Mouse (Mus musculus): ENCODE results near the gene Ddx4. TPM values are rescaled to one million over a fixed set of nuclear protein-coding genes. Genes with fewer than 3 reads are reported as not detected.

The Ddx4 gene
- polyA plus RNA-seq, 1 experiment: not detected

DNA sequence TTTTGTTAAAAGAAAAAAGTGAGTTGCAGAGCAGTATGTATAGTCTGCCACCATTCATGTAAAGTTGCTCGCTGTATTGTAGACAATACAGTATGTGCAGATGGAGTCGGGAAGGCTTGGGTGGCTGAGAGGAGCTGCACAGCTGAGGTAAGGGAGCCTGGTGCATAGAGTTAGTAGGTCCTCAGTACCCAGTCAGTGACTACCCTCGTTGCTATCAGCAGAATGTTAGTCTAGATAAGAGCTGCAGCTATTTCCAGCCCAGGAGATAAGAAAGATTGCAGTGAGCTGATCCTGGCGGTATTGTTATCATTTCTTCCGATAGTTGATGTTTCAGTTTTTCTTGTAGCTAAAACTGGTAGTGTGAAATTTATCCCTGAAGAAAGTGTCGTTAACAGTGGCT, 20.5 kb upstream of the Ddx4 start:
- no peak overlapping the region for H3K4me3 ChIP-seq (replicated peaks; ENCODE audit: extremely low read depth, low read depth, low read length)
- no peak for TF ChIP-seq POLR2A (IDR thresholded peaks at IDR 0.05; ENCODE audit: borderline replicate concordance, extremely low read depth, low read depth, low read length)
- TF ChIP-seq CTCF (IDR thresholded peaks at IDR 0.05; ENCODE audit: insufficient read depth, low read length): no peak
- no peaks in the 10 kb centered on the region for H3K4me1 ChIP-seq (ENCODE audit: control insufficient read depth, insufficient read depth, low read length)
- 59% methylated on average over 6 of the region's 6 CpGs for WGBS
- DNase-seq: no peak

DNA sequence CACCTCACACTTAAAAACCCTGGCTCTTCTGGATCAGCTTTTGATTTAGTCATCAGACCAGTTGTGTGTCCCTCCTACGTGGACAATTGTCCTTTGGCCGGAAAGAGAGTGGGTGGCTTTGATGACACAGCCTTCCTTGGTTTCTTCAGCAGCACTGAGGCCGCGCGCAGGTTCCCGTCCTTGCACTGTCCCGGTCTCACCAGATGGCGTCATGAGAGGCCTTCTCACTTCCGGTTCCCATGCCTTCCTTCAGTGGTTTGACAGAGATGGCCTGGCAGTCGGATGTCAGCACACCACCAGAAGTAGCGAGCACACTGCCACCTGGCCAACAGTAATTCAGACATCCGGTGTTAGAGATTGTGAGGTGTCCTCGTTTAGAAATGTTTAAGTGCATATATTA, 19.4 kb upstream of the Ddx4 start:
- H3K4me3 ChIP-seq (replicated peaks; ENCODE audit: extremely low read depth, low read depth, low read length): no peak overlapping the region
- no peaks in the 10 kb centered on the region for H3K4me1 ChIP-seq (ENCODE audit: control insufficient read depth, insufficient read depth, low read length)
- DNase-seq: no peak
- 64% methylated on average over 13 of the region's 13 CpGs for WGBS
- no peak for TF ChIP-seq POLR2A (IDR thresholded peaks at IDR 0.05; ENCODE audit: borderline replicate concordance, extremely low read depth, low read depth, low read length)
- 0 out of 2 replicates have a peak, but pooled peaks have one; percentile 12 for TF ChIP-seq CTCF (IDR thresholded peaks at IDR 0.05; ENCODE audit: insufficient read depth, low read length)

DNA sequence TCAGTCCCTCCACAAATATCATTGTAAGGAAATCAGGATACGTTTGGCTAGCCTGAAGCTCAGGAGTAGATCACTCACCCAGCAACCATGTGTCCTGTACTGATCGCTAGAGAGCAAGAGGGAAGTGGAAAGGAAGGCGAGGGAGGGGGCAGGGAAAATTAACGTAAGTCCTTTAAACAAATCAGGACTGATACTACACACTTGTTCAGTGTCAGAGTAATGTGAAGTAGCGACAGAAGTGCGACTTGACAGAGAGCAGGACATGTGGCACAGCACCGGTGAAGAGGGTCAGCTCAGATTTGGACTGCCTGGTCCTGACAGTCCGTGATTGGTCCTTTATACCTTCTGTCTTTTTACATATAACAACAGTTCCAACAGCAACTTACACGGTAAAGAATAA, 14.9 kb upstream of the Ddx4 start:
- Histone ChIP-seq H3K4me3 (replicated peaks; ENCODE audit: extremely low read depth, low read depth, low read length) (no peak overlapping the region), H3K4me1 (ENCODE audit: control insufficient read depth, insufficient read depth, low read length) (no peaks in the 10 kb centered on the region)
- WGBS: 54% methylated on average over 9 of the region's 9 CpGs
- no peak for DNase-seq
- no peak for TF ChIP-seq POLR2A (IDR thresholded peaks at IDR 0.05; ENCODE audit: borderline replicate concordance, extremely low read depth, low read depth, low read length)
- no peak for TF ChIP-seq CTCF (IDR thresholded peaks at IDR 0.05; ENCODE audit: insufficient read depth, low read length)

DNA sequence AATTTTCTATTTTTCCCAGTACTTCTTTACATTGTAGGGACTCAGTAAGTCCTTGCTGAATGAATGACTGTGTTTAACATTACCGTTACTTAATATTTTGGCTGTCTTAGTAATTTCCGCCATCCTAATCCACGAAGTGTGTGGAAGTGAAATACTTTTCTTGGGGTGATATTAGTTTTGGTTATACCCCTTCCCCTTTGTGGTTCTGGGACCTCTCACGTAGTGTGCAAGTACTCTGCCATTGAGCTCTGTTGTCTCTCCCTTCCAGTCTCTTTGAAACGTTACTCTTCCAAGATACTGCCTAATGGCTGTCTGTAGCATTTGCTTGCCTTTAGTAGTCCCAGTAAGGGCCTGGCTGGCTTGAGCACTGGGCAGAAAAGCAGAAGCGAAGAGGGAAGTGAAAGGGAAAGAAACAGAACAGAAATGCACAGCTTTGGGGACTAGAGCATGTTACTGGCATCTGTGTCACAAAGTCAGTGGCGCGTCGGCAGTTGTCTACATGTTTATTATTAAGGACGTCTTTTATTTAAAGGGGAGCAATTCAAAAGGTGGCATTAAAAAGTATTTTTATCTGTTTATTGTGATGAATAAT, 14.3 kb upstream of the Ddx4 start:
- H3K4me3 ChIP-seq (replicated peaks; ENCODE audit: extremely low read depth, low read depth, low read length): no peak overlapping the region
- no peaks in the 10 kb centered on the region for H3K4me1 ChIP-seq (ENCODE audit: control insufficient read depth, insufficient read depth, low read length)
- no peak for TF ChIP-seq CTCF (IDR thresholded peaks at IDR 0.05; ENCODE audit: insufficient read depth, low read length)
- TF ChIP-seq POLR2A (IDR thresholded peaks at IDR 0.05; ENCODE audit: borderline replicate concordance, extremely low read depth, low read depth, low read length): no peak
- DNase-seq: no peak
- WGBS: 80% methylated on average over 10 of the region's 10 CpGs

DNA sequence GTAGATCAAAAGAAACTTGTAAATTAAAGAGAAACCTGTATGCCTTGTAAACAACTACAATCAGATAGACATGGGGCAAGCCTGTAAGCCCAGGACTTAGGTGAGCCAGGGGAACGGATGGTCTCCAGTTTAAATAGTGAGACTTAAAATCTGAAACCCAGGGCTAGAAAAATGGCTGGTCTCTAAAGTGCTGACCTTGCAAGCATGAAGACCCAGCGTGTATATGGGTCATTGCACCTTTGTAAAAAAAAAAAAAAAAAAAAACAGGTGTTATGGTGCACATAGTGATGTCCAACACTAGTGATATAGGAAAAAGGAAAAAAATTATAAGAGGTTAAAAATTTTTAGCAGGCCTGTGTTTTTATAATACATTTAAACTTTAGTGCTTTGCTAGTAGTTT, 9.4 kb upstream of the Ddx4 start:
- TF ChIP-seq POLR2A (IDR thresholded peaks at IDR 0.05; ENCODE audit: borderline replicate concordance, extremely low read depth, low read depth, low read length) (no peak), CTCF (IDR thresholded peaks at IDR 0.05; ENCODE audit: insufficient read depth, low read length) (no peak)

DNA sequence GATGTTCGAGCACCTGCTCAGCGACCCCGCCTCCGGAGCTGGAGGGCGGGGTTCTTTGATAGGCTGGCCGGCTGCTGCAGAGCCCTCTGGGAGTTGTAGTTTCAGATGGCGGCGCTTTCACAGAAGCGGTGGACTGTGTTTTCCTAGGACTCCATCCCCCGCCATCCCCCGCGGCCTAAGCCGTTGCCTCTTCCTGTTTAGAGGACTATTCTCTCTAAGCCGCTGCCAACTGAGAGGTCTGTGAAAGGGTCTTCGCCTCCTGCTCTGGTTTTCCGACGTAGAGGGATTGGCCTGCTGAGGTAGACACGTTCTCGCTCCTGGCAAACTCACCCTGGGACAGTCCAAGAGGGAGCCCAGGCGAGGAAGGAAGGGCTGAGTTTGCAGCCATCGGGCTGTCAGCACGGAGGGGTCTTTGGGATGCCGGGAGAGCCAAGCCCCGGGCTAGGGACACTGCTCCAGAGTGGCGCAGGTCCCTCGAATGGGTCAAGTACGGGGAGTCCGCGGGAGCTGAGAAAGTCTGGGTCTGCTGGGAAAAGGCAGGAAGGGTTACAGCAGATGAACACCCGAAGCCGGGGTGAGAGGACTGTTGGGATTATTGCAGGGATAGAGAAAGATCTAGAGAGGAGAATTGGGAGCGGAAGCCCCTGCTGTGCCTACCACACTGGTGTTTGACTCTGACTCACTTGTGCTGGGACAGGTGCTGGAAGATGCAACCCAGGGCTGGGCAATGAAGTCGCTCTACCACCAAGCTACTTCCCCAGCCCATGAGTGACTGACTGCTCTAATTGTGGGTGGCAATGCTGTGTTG, 8.5 kb upstream of the Ddx4 start, which contains the start of gene Slc38a9:
Slc38a9 (plus strand) TSS at position 178 of the 808 bp plus-strand sequence.
- TF ChIP-seq CTCF (IDR thresholded peaks at IDR 0.05; ENCODE audit: insufficient read depth, low read length) (no peak), POLR2A (IDR thresholded peaks at IDR 0.05; ENCODE audit: borderline replicate concordance, extremely low read depth, low read depth, low read length) (peak; percentile 33; the same call in 1 of the 2 replicates)
- WGBS: 1% methylated on average over 33 of the region's 33 CpGs
- 0 out of 2 replicates have a peak, but pooled peaks cover 2% of the 10 kb centered on the region for H3K4me1 ChIP-seq (ENCODE audit: control insufficient read depth, insufficient read depth, low read length)
- DNase-seq: peak; percentile 86
- H3K4me3 ChIP-seq (replicated peaks; ENCODE audit: extremely low read depth, low read depth, low read length): peak within 1 kb of the TSS; percentile 75

More for the DNA sequence above, 9.4 kb upstream of the Ddx4 start:
- Histone ChIP-seq H3K4me3 (replicated peaks; ENCODE audit: extremely low read depth, low read depth, low read length) (no peak overlapping the region), H3K4me1 (ENCODE audit: control insufficient read depth, insufficient read depth, low read length) (0 out of 2 replicates have a peak, but pooled peaks cover 2% of the 10 kb centered on the region)
- WGBS: 77% methylated on average over 2 of the region's 2 CpGs
- DNase-seq: no peak

DNA sequence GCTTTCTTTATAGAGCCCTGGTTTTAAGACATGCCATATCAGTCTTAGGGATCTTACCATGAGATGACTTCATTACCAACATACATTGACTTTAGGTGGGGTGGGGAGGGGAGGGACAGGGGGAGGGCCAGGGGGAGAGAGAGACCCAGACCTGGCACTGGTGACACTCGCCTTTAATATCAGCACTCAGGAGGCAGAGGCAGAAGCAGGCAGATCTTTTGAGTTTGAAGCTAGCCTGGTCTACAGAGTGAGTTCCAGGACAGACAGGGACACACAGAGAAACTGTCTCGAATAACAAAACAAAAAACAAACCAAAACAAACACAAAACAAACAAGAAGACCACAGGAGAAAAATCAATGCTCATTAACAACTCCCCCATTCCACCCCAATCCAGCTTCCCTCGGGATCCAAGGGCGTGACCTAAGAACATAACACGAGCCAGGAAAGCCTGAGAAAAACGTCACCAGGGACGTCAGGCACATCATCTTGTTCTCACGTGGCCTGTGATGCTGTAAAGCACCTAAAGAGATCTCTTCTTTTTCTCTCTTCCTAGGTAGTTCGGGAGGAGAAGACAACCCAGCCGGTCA, 7.8 kb upstream of the Ddx4 start:
- DNase-seq: no peak
- TF ChIP-seq POLR2A (IDR thresholded peaks at IDR 0.05; ENCODE audit: borderline replicate concordance, extremely low read depth, low read depth, low read length): no peak
- no peak for TF ChIP-seq CTCF (IDR thresholded peaks at IDR 0.05; ENCODE audit: insufficient read depth, low read length)
- Histone ChIP-seq H3K4me3 (replicated peaks; ENCODE audit: extremely low read depth, low read depth, low read length) (peak overlapping the region; percentile 67), H3K4me1 (ENCODE audit: control insufficient read depth, insufficient read depth, low read length) (0 out of 2 replicates have a peak, but pooled peaks cover 2% of the 10 kb centered on the region)
- 1% methylated on average over 10 of the region's 10 CpGs for WGBS

DNA sequence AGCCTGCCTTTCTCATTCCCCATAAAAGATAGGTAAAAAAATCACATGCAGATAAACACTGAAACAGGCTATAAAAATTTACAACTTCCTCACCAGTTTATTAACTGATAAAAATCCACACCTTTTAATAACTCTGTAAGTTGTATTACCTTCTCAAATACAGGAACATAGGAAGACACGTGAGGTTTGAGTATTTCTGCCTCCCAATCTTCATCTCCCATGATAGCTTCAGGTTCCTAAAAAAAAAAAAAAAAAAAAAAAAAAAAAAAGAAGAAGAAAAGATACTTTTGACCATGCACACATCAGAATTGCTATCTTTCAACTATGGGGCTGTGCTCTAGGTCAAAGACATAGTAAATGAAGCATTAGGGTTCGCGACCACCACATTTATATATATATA, 1.1 kb downstream of the Ddx4 start:
- 93% methylated on average over 3 of the region's 3 CpGs for WGBS
- Histone ChIP-seq H3K4me3 (replicated peaks; ENCODE audit: extremely low read depth, low read depth, low read length) (no peak overlapping the region), H3K4me1 (ENCODE audit: control insufficient read depth, insufficient read depth, low read length) (no peaks in the 10 kb centered on the region)
- no peak for TF ChIP-seq CTCF (IDR thresholded peaks at IDR 0.05; ENCODE audit: insufficient read depth, low read length)
- DNase-seq: no peak

DNA sequence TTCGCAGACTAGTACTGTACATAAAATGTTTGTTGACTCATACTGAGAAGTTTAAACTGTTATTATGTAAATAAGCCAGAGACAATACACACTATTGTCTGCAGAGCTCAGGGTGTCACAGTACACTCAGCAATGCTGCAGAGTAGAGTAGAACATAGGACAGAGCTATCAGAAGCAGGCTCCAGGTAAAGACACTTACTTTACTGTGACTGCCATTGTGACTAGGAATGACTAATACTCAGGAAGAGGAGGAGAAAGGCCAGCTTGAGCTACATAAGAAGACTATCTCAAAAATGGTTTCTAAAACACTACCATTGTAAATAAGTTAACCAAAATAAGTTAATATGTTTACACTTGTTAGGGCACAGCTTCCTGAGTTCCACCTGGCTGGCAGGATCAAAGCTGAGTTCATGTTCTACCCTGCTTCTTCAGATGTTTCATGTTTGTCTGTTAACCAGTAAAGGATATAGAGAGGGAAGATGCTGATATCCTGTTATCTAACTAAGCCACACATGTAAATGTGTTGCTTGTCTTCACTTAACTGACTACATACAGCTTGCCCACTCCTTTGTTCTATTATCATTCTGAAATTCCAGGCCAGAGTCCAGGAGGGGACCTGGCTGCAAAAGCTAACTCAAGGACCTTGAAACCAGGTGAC, 6.6 kb downstream of the Ddx4 start:
- H3K4me3 ChIP-seq (replicated peaks; ENCODE audit: extremely low read depth, low read depth, low read length): no peak overlapping the region
- 83% methylated on average over 1 of the region's 1 CpGs for WGBS
- DNase-seq: no peak
- H3K4me1 ChIP-seq (ENCODE audit: control insufficient read depth, insufficient read depth, low read length): no peaks in the 10 kb centered on the region
- TF ChIP-seq CTCF (IDR thresholded peaks at IDR 0.05; ENCODE audit: insufficient read depth, low read length) (no peak), POLR2A (IDR thresholded peaks at IDR 0.05; ENCODE audit: borderline replicate concordance, extremely low read depth, low read depth, low read length) (no peak)

Measured in lung, adult 2 months (tissue).